Mouse (Mus musculus) naive thymus-derived CD4-positive, alpha-beta T cell, adult 5 months (primary cell): Measurements from ENCODE around the gene St5. TPM values are rescaled to one million over a fixed set of nuclear protein-coding genes. Genes with fewer than 3 reads are reported as not detected.

Source experiments
- polyA plus RNA-seq: library from polyadenylated mRNA; unstranded; fragments of 100-300 nt; shearing (Covaris generic); gene quantifications from one replicate; pipeline ENCODE4 v1.2.1, GENCODE M21; 2017

St5 gene
- 1.3 TPM for polyA plus RNA-seq

GRCm38 (mm10) chr7:109703190-109704015, at the start of gene St5, which contains the start of gene Akip1:
TSS of gene St5 (minus strand) at chr7:109703605.
TSS of gene Akip1 (plus strand) at chr7:109703690.

GRCm38 (mm10) chr7:109752008-109752925, 48.9 kb upstream of the St5 start, which contains the start of gene Tmem9b:
TSS of gene Tmem9b (minus strand) at chr7:109752875.

GRCm38 (mm10) chr7:109731626-109732025, 28.2 kb upstream of the St5 start, which contains the start of gene Ascl3:
TSS of gene Ascl3 (minus strand) at chr7:109731726.

GRCm38 (mm10) chr7:109723697-109724096, 20.3 kb upstream of the St5 start, which contains the start of gene BC051019:
TSS of gene BC051019 (minus strand) at chr7:109723850.

GRCm38 (mm10) chr7:109518838-109519696, 184.3 kb downstream of the St5 start, which contains the start of gene Rpl27a:
TSS of gene Rpl27a (plus strand) at chr7:109519147.

GRCm38 (mm10) chr7:109508034-109508433, 195.4 kb downstream of the St5 start, which contains the start of gene Trim66:
TSS of gene Trim66 (minus strand) at chr7:109508134.

Other genes with a start within 250 kb of the St5 start
- 0.19 TPM for gene Trim66, start 195.5 kb downstream of the St5 start, polyA plus RNA-seq
- gene Rpl27a, start 184.5 kb downstream of the St5 start, polyA plus RNA-seq, result 135 TPM
- gene Akip1, start 85 bp upstream of the St5 start, polyA plus RNA-seq, result 13.1 TPM
- gene BC051019, start 20.2 kb upstream of the St5 start, polyA plus RNA-seq, result not detected
- gene Ascl3, start 28.1 kb upstream of the St5 start, polyA plus RNA-seq, result 0.68 TPM
- gene Tmem9b, start 49.3 kb upstream of the St5 start, polyA plus RNA-seq, result 141 TPM
- gene Nrip3, start 78.4 kb upstream of the St5 start, polyA plus RNA-seq, result 1.6 TPM
- not detected for gene Scube2, start 162.1 kb upstream of the St5 start, polyA plus RNA-seq